Mouse (Mus musculus) urinary bladder, postnatal 4 days (tissue): ENCODE results near the gene Fam53a.

Source experiments
- DNase-seq, 2 experiments: peaks; one replicate each; pipeline ENCODE4 v3.0.0; 2021 to 2022; ENCODE audit warnings: low spot score in 2 of 2

Gene Fam53a

GRCm38 (mm10) chr5:33629301-33629987 lies at the start of gene Fam53a, which contains the start of gene Gm9903:
TSS of gene Fam53a (minus strand) at chr5:33629635.
TSS of gene Gm9903 (plus strand) at chr5:33629925.
- peak; percentile 99 to 100 for DNase-seq

- DNase-seq: no peak
Observed at GRCm38 (mm10) chr5:33678244-33678643, 48.8 kb upstream of the Fam53a start.

GRCm38 (mm10) chr5:33675964-33676363 lies 46.5 kb upstream of the Fam53a start:
- DNase-seq: peak in 1 of 2 experiments; percentile 69

GRCm38 (mm10) chr5:33674439-33674838 lies 45.0 kb upstream of the Fam53a start:
- no peak for DNase-seq

GRCm38 (mm10) chr5:33671659-33672058 lies 42.2 kb upstream of the Fam53a start:
- no peak for DNase-seq

- no peak for DNase-seq
Observed at GRCm38 (mm10) chr5:33668223-33668622, 38.8 kb upstream of the Fam53a start.

- DNase-seq: no peak
Observed at GRCm38 (mm10) chr5:33658664-33659050, 29.2 kb upstream of the Fam53a start.

- peak; percentile 95 to 96 for DNase-seq
Observed at GRCm38 (mm10) chr5:33657787-33658663, 28.6 kb upstream of the Fam53a start, which contains the start of the genes Tacc3 and Tmem129. TSS of gene Tacc3 (plus strand) at chr5:33658128. TSS of gene Tmem129 (minus strand) at chr5:33658416.

GRCm38 (mm10) chr5:33657251-33657786 lies 27.9 kb upstream of the Fam53a start:
- DNase-seq: no peak

- DNase-seq: no peak
Observed at GRCm38 (mm10) chr5:33656739-33657138, 27.3 kb upstream of the Fam53a start.

- DNase-seq: no peak
Observed at GRCm38 (mm10) chr5:33655251-33655840, 25.9 kb upstream of the Fam53a start.

GRCm38 (mm10) chr5:33654424-33654823 lies 25.0 kb upstream of the Fam53a start:
- no peak for DNase-seq

- DNase-seq: no peak
Observed at GRCm38 (mm10) chr5:33652783-33653173, 23.3 kb upstream of the Fam53a start.

GRCm38 (mm10) chr5:33651921-33652782 lies 22.7 kb upstream of the Fam53a start, which contains the start of gene Slbp:
TSS of gene Slbp (minus strand) at chr5:33652574.
- peak; percentile 95 to 96 for DNase-seq

GRCm38 (mm10) chr5:33651541-33651920 lies 22.1 kb upstream of the Fam53a start:
- DNase-seq: no peak

GRCm38 (mm10) chr5:33651017-33651416 lies 21.6 kb upstream of the Fam53a start:
- no peak for DNase-seq

- DNase-seq: no peak
Observed at GRCm38 (mm10) chr5:33640652-33641051, 11.2 kb upstream of the Fam53a start.

GRCm38 (mm10) chr5:33638826-33639225 lies 9.4 kb upstream of the Fam53a start:
- DNase-seq: no peak

GRCm38 (mm10) chr5:33637606-33638350 lies 8.3 kb upstream of the Fam53a start:
- no peak for DNase-seq

- DNase-seq: no peak
Observed at GRCm38 (mm10) chr5:33635361-33635760, 5.9 kb upstream of the Fam53a start.
